Mouse (Mus musculus): ENCODE results near the gene Zfand6.

DNA sequence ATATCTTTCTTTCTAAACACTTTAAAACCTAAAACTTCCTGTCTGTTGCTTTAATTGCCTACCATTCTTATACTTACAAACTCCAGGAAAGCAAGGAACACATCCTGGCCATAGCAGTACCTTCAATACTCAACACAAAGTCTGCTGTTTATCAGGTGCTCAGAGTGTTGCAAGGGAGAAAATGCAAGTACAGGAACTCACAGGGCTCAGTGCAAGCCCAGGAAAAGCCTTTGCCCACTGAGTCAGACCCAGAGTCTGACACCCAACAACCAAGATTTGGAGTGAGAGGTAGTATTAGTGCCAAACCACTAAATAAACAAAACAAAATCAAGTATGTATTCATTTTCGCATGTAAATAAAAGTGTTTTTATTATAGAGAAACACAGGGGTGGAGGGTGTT is 5.1 kb downstream of the Zfand6 start:
- TF ChIP-seq CTCF (IDR thresholded peaks at IDR 0.05; ENCODE audit: low read depth) (no peak), EP300 (IDR thresholded peaks at IDR 0.05; ENCODE audit: low read depth) (no peak)
